Mouse (Mus musculus): ENCODE data around the gene Sapcd2.

The Sapcd2 gene

DNA sequence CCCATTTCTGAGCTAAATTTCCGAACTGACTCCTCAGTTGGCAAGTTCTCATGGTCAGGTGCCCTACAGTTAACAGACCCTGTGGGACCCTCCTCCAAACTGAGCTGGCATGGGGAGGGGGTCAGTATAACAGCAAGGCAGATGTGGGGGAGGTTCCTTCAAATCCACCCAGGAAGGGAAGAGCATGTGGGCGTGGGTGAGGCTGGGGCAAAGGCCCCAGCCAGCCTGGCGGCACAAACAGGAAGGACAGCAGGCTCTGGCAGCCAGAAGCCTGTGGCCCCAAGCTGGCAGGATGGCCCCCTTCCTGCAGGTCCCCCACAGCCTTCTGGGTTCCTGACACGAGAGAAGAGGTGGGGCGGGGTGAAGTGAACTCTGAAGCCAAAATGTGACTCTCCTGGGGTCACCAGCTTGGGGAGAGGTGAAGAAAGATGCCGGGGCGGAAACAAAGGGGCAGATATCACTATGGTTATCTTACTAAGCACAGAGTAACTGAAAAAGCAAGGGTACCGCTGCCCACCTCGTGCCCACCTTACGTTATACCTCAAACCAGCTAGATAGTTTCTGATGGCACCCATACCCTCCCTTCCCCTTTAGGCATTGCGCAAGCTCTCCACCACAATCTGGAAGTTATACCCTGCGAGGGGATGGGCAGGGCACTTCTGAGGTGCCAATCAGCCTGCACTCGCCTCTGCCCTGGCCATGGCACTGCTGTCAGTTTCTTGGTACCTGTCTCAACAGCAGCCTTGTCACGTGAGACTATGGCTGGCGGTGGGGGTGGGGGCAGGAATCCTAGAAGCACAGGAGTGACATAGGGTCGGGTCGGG lies 50.7 kb downstream of the Sapcd2 start, which contains the start of gene Fut7:
Fut7 (plus strand) TSS at position 681 of the 824 bp plus-strand sequence.
- DNase-seq (ENCODE audit: low read depth, low spot score), result peak; percentile 76

GRCm38 (mm10) chr2:25423626-25424025 lies 51.5 kb downstream of the Sapcd2 start:
- no peak for DNase-seq (ENCODE audit: low read depth, low spot score)

GRCm38 (mm10) chr2:25425481-25425880 lies 53.4 kb downstream of the Sapcd2 start:
- no peak for DNase-seq (ENCODE audit: low read depth, low spot score)

- peak; percentile 91 for DNase-seq (ENCODE audit: low read depth, low spot score)
These were observed 54.6 kb downstream of the Sapcd2 start for GRCm38 (mm10) chr2:25426721-25427191.

GRCm38 (mm10) chr2:25427256-25427655 lies 55.1 kb downstream of the Sapcd2 start:
- no peak for DNase-seq (ENCODE audit: low read depth, low spot score)

All from CD4-positive, CD25-positive, alpha-beta regulatory T cell, adult 2 months (primary cell).